Mouse (Mus musculus): Measurements from ENCODE around the gene Gm10300.

DNA sequence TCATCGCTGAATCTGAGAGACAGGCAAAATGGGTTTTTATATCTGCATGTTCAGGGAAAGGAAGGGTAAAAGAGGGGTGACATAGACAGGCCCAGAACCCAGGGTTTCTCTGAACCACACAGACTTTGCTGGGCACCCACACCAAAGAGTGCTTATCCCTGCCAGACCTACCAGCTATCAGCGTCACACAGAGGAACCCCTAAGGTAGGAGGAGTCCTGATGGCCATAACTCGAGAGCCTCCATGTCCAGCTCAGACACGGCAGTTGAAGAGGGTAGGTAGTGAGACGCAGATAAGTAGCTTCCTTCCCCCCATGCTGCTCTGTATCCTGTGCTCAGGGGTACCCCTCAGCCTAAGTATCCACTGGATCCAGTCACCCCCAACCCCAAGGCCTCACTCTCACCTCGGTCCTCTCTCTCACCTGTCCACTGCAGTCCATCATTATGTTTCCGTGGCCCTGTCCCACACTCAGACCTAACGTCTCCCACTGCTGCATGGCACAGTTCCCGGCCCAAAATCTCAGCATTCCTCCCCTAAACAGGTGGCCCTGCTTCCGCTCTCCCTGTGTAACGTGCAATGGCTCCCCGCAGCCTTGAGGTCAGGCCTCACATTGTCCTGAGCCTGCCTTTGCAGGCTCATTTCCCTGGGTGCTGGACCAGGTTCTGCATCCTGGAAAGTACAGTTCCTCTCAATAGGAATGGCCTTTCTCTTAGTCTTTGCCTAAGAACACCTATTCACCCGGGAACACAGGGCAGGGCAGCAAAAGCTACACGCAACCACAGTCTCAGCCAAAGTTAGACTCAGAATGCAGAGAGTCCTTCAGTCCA is 7.2 kb upstream of the Gm10300 start:
- TF ChIP-seq CTCF (IDR thresholded peaks at IDR 0.05; ENCODE audit: low read depth), result no peak
- TF ChIP-seq EP300 (IDR thresholded peaks at IDR 0.05; ENCODE audit: low read depth), result no peak
